Mouse (Mus musculus) forebrain, embryonic 14.5 days (tissue): ENCODE measurements at regions not wholly inside any gene's neighbourhood (a gene's known extent, or its start where the extent isn't known, plus 50 kb on each side); places are given as distances from the start of the nearest gene placed in this dataset.

Experiments used
- ATAC-seq: fragments of 200-750 bp; cut with Nextera tagmentation; 2 replicates; pipeline ENCODE4 v1.8.0; 2017; ENCODE audit warnings: mild to moderate bottlenecking, moderate library complexity
- DNase-seq: peaks from one replicate; pipeline ENCODE4 v3.0.0-alpha.2; 2015; ENCODE audit warnings: low spot score
- H3K27ac ChIP-seq: fragments of 300-500 bp; sonication (generic); 2 replicates; pipeline ENCODE4 v1.5.1; 2014; ENCODE audit warnings: low read depth, mild to moderate bottlenecking, control low read depth, low read length, moderate library complexity
- H3K27me3 ChIP-seq: fragments of 300-500 bp; sonication (generic); replicated peaks from 2 replicates; pipeline ENCODE4 v1.6.1; 2014; ENCODE audit warnings: low read length, control low read depth, mixed read lengths; ENCODE audit not compliant: control insufficient read depth, insufficient read depth
- H3K36me3 ChIP-seq: fragments of 300-500 bp; sonication (generic); 2 replicates; pipeline ENCODE4 v1.6.1; 2014; ENCODE audit warnings: low read length, control low read depth; ENCODE audit not compliant: control insufficient read depth, insufficient read depth
- H3K4me1 ChIP-seq: fragments of 300-500 bp; sonication (generic); 2 replicates; pipeline ENCODE4 v1.6.1; 2014; ENCODE audit warnings: antibody characterized with exemption, low read length, control low read depth; ENCODE audit not compliant: control insufficient read depth, insufficient read depth
- H3K4me2 ChIP-seq: fragments of 300-500 bp; sonication (generic); 2 replicates; pipeline ENCODE4 v1.6.1; 2014; ENCODE audit warnings: mild to moderate bottlenecking, control low read depth, low read length
- H3K4me3 ChIP-seq: fragments of 300-500 bp; sonication (generic); 2 replicates; pipeline ENCODE4 v1.5.1; 2014; ENCODE audit warnings: low read depth, low read length, control low read depth
- H3K9ac ChIP-seq: fragments of 300-500 bp; sonication (generic); 2 replicates; pipeline ENCODE4 v1.6.1; 2014; ENCODE audit warnings: mild to moderate bottlenecking, low read length, control low read depth, moderate library complexity
- H3K9me3 ChIP-seq: fragments of 300-500 bp; sonication (generic); replicated peaks from 2 replicates; pipeline ENCODE4 v1.6.1; 2016; ENCODE audit warnings: low read length, control low read depth, mixed read lengths; ENCODE audit not compliant: control insufficient read depth
- WGBS: fragments of 180-500 bp; shearing (Covaris S2); extraction: QIAGEN DNeasy Blood & Tissue Kit; methylation state at CpG from one replicate; pipeline ENCODE4 v1.1.7; 2014; 5-methylcytosine and 5-hydroxymethylcytosine counted together

- H3K4me2 ChIP-seq: no peak overlapping the region
- no peaks in the 10 kb centered on the region for H3K9me3 ChIP-seq
- ATAC-seq (no peak), DNase-seq (no peak)
- WGBS: 71% methylated on average over 5 of the region's 5 CpGs
- no peak overlapping the region for H3K27ac ChIP-seq
- H3K4me1 ChIP-seq: no peaks in the 10 kb centered on the region
- no peaks in the 10 kb centered on the region for H3K27me3 ChIP-seq
- no peaks in the 10 kb centered on the region for H3K36me3 ChIP-seq
- H3K9ac ChIP-seq: no peak overlapping the region
- H3K4me3 ChIP-seq: no peak overlapping the region
These were observed 109.0 kb upstream of the Spats2l start for GRCm38 (mm10) chr1:57664962-57665361.

GRCm38 (mm10) chr1:57665724-57666123 lies 108.2 kb upstream of the Spats2l start:
- ATAC-seq: 0 out of 2 replicates have a peak, but pooled peaks have one; percentile 52
- Histone ChIP-seq H3K9me3 (no peaks in the 10 kb centered on the region), H3K27ac (peak overlapping the region; percentile 11; the same call in 1 of the 2 replicates), H3K4me2 (no peak overlapping the region), H3K4me1 (no peaks in the 10 kb centered on the region), H3K36me3 (no peaks in the 10 kb centered on the region), H3K9ac (no peak overlapping the region), H3K27me3 (no peaks in the 10 kb centered on the region), H3K4me3 (no peak overlapping the region)
- DNase-seq: peak; percentile 20
- 63% methylated on average over 3 of the region's 3 CpGs for WGBS

GRCm38 (mm10) chr1:57666179-57666693 lies 107.7 kb upstream of the Spats2l start:
- Histone ChIP-seq H3K27ac (no peak overlapping the region), H3K4me1 (no peaks in the 10 kb centered on the region), H3K27me3 (no peaks in the 10 kb centered on the region), H3K9ac (no peak overlapping the region), H3K36me3 (no peaks in the 10 kb centered on the region), H3K4me2 (no peak overlapping the region), H3K9me3 (no peaks in the 10 kb centered on the region), H3K4me3 (no peak overlapping the region)
- peak; percentile 52 for ATAC-seq
- WGBS: 74% methylated on average over 6 of the region's 6 CpGs
- DNase-seq: peak; percentile 28

GRCm38 (mm10) chr1:57673415-57673814 lies 100.5 kb upstream of the Spats2l start:
- 70% methylated on average over 2 of the region's 2 CpGs for WGBS
- H3K36me3 ChIP-seq: no peaks in the 10 kb centered on the region
- DNase-seq (peak; percentile 37), ATAC-seq (no peak; the same call in 1 of the 2 replicates)
- no peaks in the 10 kb centered on the region for H3K9me3 ChIP-seq
- no peak overlapping the region for H3K4me2 ChIP-seq
- H3K27ac ChIP-seq: no peak overlapping the region; the same call in 1 of the 2 replicates
- no peaks in the 10 kb centered on the region for H3K27me3 ChIP-seq
- H3K9ac ChIP-seq: no peak overlapping the region
- H3K4me1 ChIP-seq: no peaks in the 10 kb centered on the region
- no peak overlapping the region for H3K4me3 ChIP-seq

- H3K4me2 ChIP-seq: no peak overlapping the region
- no peaks in the 10 kb centered on the region for H3K4me1 ChIP-seq
- H3K27ac ChIP-seq: no peak overlapping the region
- H3K9ac ChIP-seq: no peak overlapping the region
- no peaks in the 10 kb centered on the region for H3K36me3 ChIP-seq
- no peaks in the 10 kb centered on the region for H3K9me3 ChIP-seq
- DNase-seq (peak; percentile 51), ATAC-seq (peak; percentile 74)
- no peaks in the 10 kb centered on the region for H3K27me3 ChIP-seq
- H3K4me3 ChIP-seq: no peak overlapping the region
- 28% methylated on average over 7 of the region's 7 CpGs for WGBS
These were observed 99.8 kb upstream of the Spats2l start for GRCm38 (mm10) chr1:57673957-57674699.

GRCm38 (mm10) chr1:57684387-57685162 lies 89.4 kb upstream of the Spats2l start:
- WGBS: 88% methylated on average over 14 of the region's 14 CpGs
- no peaks in the 10 kb centered on the region for H3K27me3 ChIP-seq
- no peak overlapping the region for H3K27ac ChIP-seq
- H3K4me2 ChIP-seq: no peak overlapping the region
- no peak overlapping the region for H3K9ac ChIP-seq
- no peak for DNase-seq
- no peaks in the 10 kb centered on the region for H3K36me3 ChIP-seq
- no peaks in the 10 kb centered on the region for H3K9me3 ChIP-seq
- no peaks in the 10 kb centered on the region for H3K4me1 ChIP-seq
- no peak for ATAC-seq
- no peak overlapping the region for H3K4me3 ChIP-seq

GRCm38 (mm10) chr1:57689253-57689652 lies 84.7 kb upstream of the Spats2l start:
- ATAC-seq (no peak), DNase-seq (no peak)
- H3K27ac ChIP-seq: no peak overlapping the region

GRCm38 (mm10) chr1:57707906-57708305 lies 66.1 kb upstream of the Spats2l start:
- Histone ChIP-seq H3K4me3 (no peak overlapping the region), H3K4me2 (no peak overlapping the region), H3K4me1 (no peaks in the 10 kb centered on the region), H3K36me3 (no peaks in the 10 kb centered on the region), H3K9ac (no peak overlapping the region), H3K27ac (no peak overlapping the region), H3K27me3 (no peaks in the 10 kb centered on the region), H3K9me3 (no peaks in the 10 kb centered on the region)
- DNase-seq (peak; percentile 76), ATAC-seq (no peak)
- 56% methylated on average over 4 of the region's 4 CpGs for WGBS

More at GRCm38 (mm10) chr1:57689253-57689652, 84.7 kb upstream of the Spats2l start:
- Histone ChIP-seq H3K4me2 (no peak overlapping the region), H3K9me3 (no peaks in the 10 kb centered on the region), H3K36me3 (no peaks in the 10 kb centered on the region), H3K4me3 (no peak overlapping the region), H3K9ac (no peak overlapping the region), H3K4me1 (no peaks in the 10 kb centered on the region), H3K27me3 (no peaks in the 10 kb centered on the region)
